Mouse (Mus musculus) layer of hippocampus, adult 11-12 months (tissue): ENCODE measurements around the gene Glyatl3.

Experiments used
- DNase-seq: peaks from one replicate; pipeline ENCODE4 v3.0.0; 2022; ENCODE audit warnings: low spot score

The Glyatl3 gene

GRCm38 (mm10) chr17:40914250-40914649, at the start of gene Glyatl3:
Gene Glyatl3, minus strand, starts transcription at chr17:40914350.
- DNase-seq = no peak

GRCm38 (mm10) chr17:40948518-40948917, 34.4 kb upstream of the Glyatl3 start:
- DNase-seq = no peak

GRCm38 (mm10) chr17:40934420-40935231, 20.5 kb upstream of the Glyatl3 start, which contains the start of the genes Mut and Cenpq:
Gene Mut, plus strand, starts transcription at chr17:40934685.
Gene Cenpq, minus strand, starts transcription at chr17:40935047.
- peak; percentile 99 for DNase-seq

- DNase-seq = no peak
Observed at GRCm38 (mm10) chr17:40933985-40934384, 19.8 kb upstream of the Glyatl3 start.

GRCm38 (mm10) chr17:40915499-40915898, 1.3 kb upstream of the Glyatl3 start:
- no peak for DNase-seq

- no peak for DNase-seq
Observed at GRCm38 (mm10) chr17:40904721-40905154, 9.4 kb downstream of the Glyatl3 start.

GRCm38 (mm10) chr17:40904056-40904597, 10.0 kb downstream of the Glyatl3 start:
- no peak for DNase-seq

GRCm38 (mm10) chr17:40903345-40903744, 10.8 kb downstream of the Glyatl3 start:
- DNase-seq = no peak

- DNase-seq = no peak
Observed at GRCm38 (mm10) chr17:40899783-40900363, 14.3 kb downstream of the Glyatl3 start.

- DNase-seq = no peak
Observed at GRCm38 (mm10) chr17:40896863-40897262, 17.3 kb downstream of the Glyatl3 start.

GRCm38 (mm10) chr17:40887849-40888536, 26.2 kb downstream of the Glyatl3 start:
- DNase-seq = no peak

- DNase-seq = no peak
Observed at GRCm38 (mm10) chr17:40885155-40885554, 29.0 kb downstream of the Glyatl3 start.

- no peak for DNase-seq
Observed at GRCm38 (mm10) chr17:40882172-40882571, 32.0 kb downstream of the Glyatl3 start.

GRCm38 (mm10) chr17:40879924-40880691, 34.0 kb downstream of the Glyatl3 start, which contains the start of gene 9130008F23Rik:
Gene 9130008F23Rik, minus strand, starts transcription at chr17:40880559.
- no peak for DNase-seq

GRCm38 (mm10) chr17:40879528-40879923, 34.6 kb downstream of the Glyatl3 start:
- no peak for DNase-seq

GRCm38 (mm10) chr17:40877741-40878140, 36.4 kb downstream of the Glyatl3 start:
- DNase-seq = no peak

GRCm38 (mm10) chr17:40875568-40875967, 38.6 kb downstream of the Glyatl3 start:
- no peak for DNase-seq

- no peak for DNase-seq
Observed at GRCm38 (mm10) chr17:40874701-40875100, 39.4 kb downstream of the Glyatl3 start.

- no peak for DNase-seq
Observed at GRCm38 (mm10) chr17:40873582-40874011, 40.6 kb downstream of the Glyatl3 start.

- no peak for DNase-seq
Observed at GRCm38 (mm10) chr17:40872626-40873025, 41.5 kb downstream of the Glyatl3 start.

GRCm38 (mm10) chr17:40868952-40869747, 45.0 kb downstream of the Glyatl3 start:
- no peak for DNase-seq
